In genomic region chr6:86141820-86142219, GRCm38 (mm10) we compare ENCODE assay signal across 9 mouse cellular contexts. TPM values are rescaled to one million over a fixed set of nuclear protein-coding genes. Genes with fewer than 3 reads are reported as not detected.
DNase-seq lines count a peak whose midpoint lies in the region; ATAC-seq and TF ChIP-seq lines count a peak whose summit lies in the region.
"Had no signal": no experiment of that assay in that cellular context is flagged by ENCODE, and none has a peak within 500 bp of the region (broad histone marks: within the 10 kb centered on the region; RNA-seq: fewer than 3 reads in every experiment).

No protein-coding gene starts in this region.

- no peak overlapping the region for H3K27ac ChIP-seq in layer of hippocampus, adult 2 months
- H3K27ac ChIP-seq in midbrain, embryonic 12.5 days (replicated peaks) = no peak overlapping the region
- H3K27ac ChIP-seq: hindbrain, embryonic 15.5 days had no signal

- H3K36me3 ChIP-seq in midbrain, embryonic 12.5 days = no peaks in the 10 kb centered on the region
- H3K36me3 ChIP-seq: hindbrain, embryonic 15.5 days had no signal

- no peak overlapping the region for H3K4me2 ChIP-seq in midbrain, embryonic 12.5 days (replicated peaks)
- H3K4me2 ChIP-seq: hindbrain, embryonic 15.5 days had no signal

- no peak overlapping the region for H3K4me3 ChIP-seq in layer of hippocampus, adult 2 months
- no peak overlapping the region for H3K4me3 ChIP-seq in midbrain, embryonic 12.5 days
- H3K4me3 ChIP-seq: hindbrain, embryonic 15.5 days had no signal

- H3K9ac ChIP-seq in midbrain, embryonic 12.5 days (replicated peaks) = no peak overlapping the region
- H3K9ac ChIP-seq: hindbrain, embryonic 15.5 days had no signal

- DNase-seq in CD4-positive, CD25-positive, alpha-beta regulatory T cell, adult 2 months (ENCODE audit: low read depth, low spot score) = peak; percentile 67
- peak; percentile 27 for DNase-seq in MN1 (ENCODE audit: low spot score)
- peak; percentile 56 for DNase-seq in cerebellum, adult 8-10 months
- peak; percentile 55 to 63 for DNase-seq in frontal cortex, postnatal 36 days (ENCODE audit: low spot score in 2 of 2)
- DNase-seq in layer of hippocampus, adult 2 months (ENCODE audit: low spot score in 2 of 2) = peak; percentile 44 to 77
- peak; percentile 32 for DNase-seq in telencephalon, adult 2 months (ENCODE audit: low read depth, low spot score)

- H3K27me3 ChIP-seq in midbrain, embryonic 12.5 days = no peaks in the 10 kb centered on the region
- H3K27me3 ChIP-seq: hindbrain, embryonic 15.5 days had no signal

- peak; percentile 85 for TF ChIP-seq CTCF in layer of hippocampus, adult 2 months (conservative IDR thresholded peaks at IDR 0.05)

- ATAC-seq in CD4-positive, CD25-positive, alpha-beta regulatory T cell, adult 4 months = no peak
- ATAC-seq in midbrain, embryonic 12.5 days (ENCODE audit: low FRiP score, low read depth) = peak; percentile 52; the same call in 1 of the 2 replicates

- 20% methylated on average over 3 of the region's 3 CpGs for WGBS in midbrain, embryonic 12.5 days

- no peaks in the 10 kb centered on the region for H3K9me3 ChIP-seq in midbrain, embryonic 12.5 days
- H3K9me3 ChIP-seq: hindbrain, embryonic 15.5 days had no signal

- H3K4me1 ChIP-seq in midbrain, embryonic 12.5 days = no peaks in the 10 kb centered on the region
- H3K4me1 ChIP-seq: hindbrain, embryonic 15.5 days had no signal

RNA-seq across cellular contexts. Expression of gene Tgfa, which starts 53.2 kb away (rescaled TPM):
- polyA plus RNA-seq in CD4-positive, CD25-positive, alpha-beta regulatory T cell, adult 4 months (2017; shearing (Covaris generic)) = under 1 TPM in 1 of 2 experiments, not detected in 1; 0.30 TPM
- total RNA-seq in layer of hippocampus, adult 2 months (2021) = 10 to 100 TPM; 28.3 to 32.0 TPM
- 1.8 TPM in 2 replicates for polyA plus RNA-seq in midbrain, embryonic 12.5 days (2016; fragmentation: Nextera tagmentation; extraction: Ambion mirVana)
